Mouse (Mus musculus): Measurements from ENCODE around the gene Sik1. TPM values are rescaled to one million over a fixed set of nuclear protein-coding genes. Genes with fewer than 3 reads are reported as not detected.

Sik1 gene
- polyA plus RNA-seq, 1 experiment = 60.5 TPM

GRCm38 (mm10) chr17:31806025-31806424 lies 49.6 kb downstream of the Sik1 start:
- 70% methylated on average over 8 of the region's 8 CpGs for WGBS
- no peaks in the 10 kb centered on the region for H3K4me1 ChIP-seq (ENCODE audit: control insufficient read depth, insufficient read depth, low read length)
- DNase-seq = no peak
- H3K4me3 ChIP-seq (replicated peaks; ENCODE audit: extremely low read depth, low read depth, low read length) = no peak overlapping the region
- TF ChIP-seq POLR2A (IDR thresholded peaks at IDR 0.05; ENCODE audit: borderline replicate concordance, extremely low read depth, low read depth, low read length) = no peak
- no peak for TF ChIP-seq CTCF (IDR thresholded peaks at IDR 0.05; ENCODE audit: insufficient read depth, low read length)

DNA sequence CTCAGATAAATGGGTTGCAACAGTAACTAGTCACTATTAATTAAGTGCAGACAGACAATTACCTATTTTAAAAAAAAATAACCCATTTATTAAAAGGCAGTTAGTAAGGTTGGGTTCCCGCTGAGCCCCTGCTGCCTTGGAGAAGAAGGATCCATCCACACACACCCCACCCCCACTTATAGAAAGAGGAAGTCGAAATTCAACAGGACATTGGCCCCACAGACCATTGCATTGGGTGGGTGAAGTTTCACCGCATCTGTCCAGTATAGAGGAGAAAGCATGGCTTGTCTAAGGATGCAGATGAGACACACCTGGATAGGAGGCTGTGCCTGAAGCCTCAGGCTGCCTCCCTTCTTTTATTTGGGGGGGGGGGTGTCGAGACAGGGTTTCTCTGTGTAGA lies 50.0 kb downstream of the Sik1 start:
- H3K4me3 ChIP-seq (replicated peaks; ENCODE audit: extremely low read depth, low read depth, low read length) = no peak overlapping the region
- no peak for DNase-seq
- H3K4me1 ChIP-seq (ENCODE audit: control insufficient read depth, insufficient read depth, low read length) = no peaks in the 10 kb centered on the region
- WGBS = 55% methylated on average over 4 of the region's 4 CpGs
- TF ChIP-seq POLR2A (IDR thresholded peaks at IDR 0.05; ENCODE audit: borderline replicate concordance, extremely low read depth, low read depth, low read length) (no peak), CTCF (IDR thresholded peaks at IDR 0.05; ENCODE audit: insufficient read depth, low read length) (no peak)

GRCm38 (mm10) chr17:31802272-31803017 lies 53.2 kb downstream of the Sik1 start:
- Histone ChIP-seq H3K4me3 (replicated peaks; ENCODE audit: extremely low read depth, low read depth, low read length) (no peak overlapping the region), H3K4me1 (ENCODE audit: control insufficient read depth, insufficient read depth, low read length) (no peaks in the 10 kb centered on the region)
- DNase-seq = no peak
- TF ChIP-seq POLR2A (IDR thresholded peaks at IDR 0.05; ENCODE audit: borderline replicate concordance, extremely low read depth, low read depth, low read length) (no peak), CTCF (IDR thresholded peaks at IDR 0.05; ENCODE audit: insufficient read depth, low read length) (no peak)
- 50% methylated on average over 7 of the region's 7 CpGs for WGBS

- TF ChIP-seq CTCF (IDR thresholded peaks at IDR 0.05; ENCODE audit: insufficient read depth, low read length) (no peak), POLR2A (IDR thresholded peaks at IDR 0.05; ENCODE audit: borderline replicate concordance, extremely low read depth, low read depth, low read length) (no peak; the same call in 1 of the 2 replicates)
- WGBS = 86% methylated on average over 7 of the region's 7 CpGs
- no peak for DNase-seq
- Histone ChIP-seq H3K4me1 (ENCODE audit: control insufficient read depth, insufficient read depth, low read length) (no peaks in the 10 kb centered on the region), H3K4me3 (replicated peaks; ENCODE audit: extremely low read depth, low read depth, low read length) (no peak overlapping the region)
These were observed 54.7 kb downstream of the Sik1 start for GRCm38 (mm10) chr17:31800852-31801363.

GRCm38 (mm10) chr17:31795893-31796292 lies 59.7 kb downstream of the Sik1 start:
- TF ChIP-seq CTCF (IDR thresholded peaks at IDR 0.05; ENCODE audit: insufficient read depth, low read length) = no peak
- no peak for TF ChIP-seq POLR2A (IDR thresholded peaks at IDR 0.05; ENCODE audit: borderline replicate concordance, extremely low read depth, low read depth, low read length)
- no peaks in the 10 kb centered on the region for H3K4me1 ChIP-seq (ENCODE audit: control insufficient read depth, insufficient read depth, low read length)
- no peak for DNase-seq
- 53% methylated on average over 4 of the region's 4 CpGs for WGBS
- no peak overlapping the region for H3K4me3 ChIP-seq (replicated peaks; ENCODE audit: extremely low read depth, low read depth, low read length)

Other genes with a start within 250 kb of the Sik1 start
- 5.5 and 6.3 TPM in 2 replicates for gene Cbs, start 218.6 kb downstream of the Sik1 start, polyA plus RNA-seq (2012; rRNA removed)
- gene U2af1, start 196.9 kb downstream of the Sik1 start, polyA plus RNA-seq (2012; rRNA removed) = 35.1 and 49.0 TPM in 2 replicates
- 2.5 and 2.9 TPM in 2 replicates for gene Cryaa, start 178.0 kb downstream of the Sik1 start, polyA plus RNA-seq (2012; rRNA removed)
- gene Rrp1b, start 180.3 kb upstream of the Sik1 start, polyA plus RNA-seq (2012; rRNA removed) = 10.0 and 12.6 TPM in 2 replicates
- gene Hsf2bp, start 180.5 kb upstream of the Sik1 start, polyA plus RNA-seq (2012; rRNA removed) = 0.38 and 0.42 TPM in 2 replicates